Mouse (Mus musculus): Measurements from ENCODE around the gene Armh2. TPM values are rescaled to one million over a fixed set of nuclear protein-coding genes. Genes with fewer than 3 reads are reported as not detected.

Gene Armh2
- polyA plus RNA-seq, 1 experiment, result 0.46 TPM

DNA sequence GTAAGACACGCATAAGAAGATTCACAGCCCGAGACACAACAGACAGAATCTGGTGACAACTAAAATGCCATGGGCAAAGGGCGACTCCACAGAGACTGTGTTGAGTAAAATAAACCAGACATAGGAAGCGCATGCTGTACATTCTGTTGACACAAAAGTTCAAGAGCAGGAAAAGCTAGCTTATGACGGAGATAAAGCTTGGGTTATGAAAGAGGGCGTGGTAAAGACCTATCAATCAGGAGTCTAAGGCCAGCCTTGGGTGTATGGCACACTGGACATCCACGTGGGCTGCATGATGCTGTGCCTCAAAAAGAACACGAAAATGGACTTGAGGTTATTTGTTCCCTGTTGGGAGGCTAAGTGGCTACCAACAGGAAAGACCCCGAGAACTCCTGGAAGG lies 24.6 kb upstream of the Armh2 start:
- Histone ChIP-seq H3K27ac (ENCODE audit: insufficient read depth, low read length) (no peak overlapping the region), H3K4me3 (ENCODE audit: insufficient read depth, low read length) (no peak overlapping the region), H3K4me1 (ENCODE audit: control insufficient read depth, insufficient read depth, low read length) (no peaks in the 10 kb centered on the region)
- TF ChIP-seq POLR2A (IDR thresholded peaks at IDR 0.05; ENCODE audit: extremely low read depth, insufficient read depth, low read length) (no peak), CTCF (IDR thresholded peaks at IDR 0.05; ENCODE audit: extremely low read depth, insufficient read depth, low read length) (no peak)

- TF ChIP-seq POLR2A (IDR thresholded peaks at IDR 0.05; ENCODE audit: extremely low read depth, insufficient read depth, low read length) (no peak), CTCF (IDR thresholded peaks at IDR 0.05; ENCODE audit: extremely low read depth, insufficient read depth, low read length) (no peak)
These were observed 23.4 kb upstream of the Armh2 start for GRCm38 (mm10) chr13:24717677-24718076.

GRCm38 (mm10) chr13:24721502-24721901 lies 19.5 kb upstream of the Armh2 start:
- Histone ChIP-seq H3K4me1 (ENCODE audit: control insufficient read depth, insufficient read depth, low read length) (no peaks in the 10 kb centered on the region), H3K27ac (ENCODE audit: insufficient read depth, low read length) (no peak overlapping the region), H3K4me3 (ENCODE audit: insufficient read depth, low read length) (no peak overlapping the region)
- no peak for TF ChIP-seq POLR2A (IDR thresholded peaks at IDR 0.05; ENCODE audit: extremely low read depth, insufficient read depth, low read length)
- no peak for TF ChIP-seq CTCF (IDR thresholded peaks at IDR 0.05; ENCODE audit: extremely low read depth, insufficient read depth, low read length)

More at GRCm38 (mm10) chr13:24717677-24718076, 23.4 kb upstream of the Armh2 start:
- no peak overlapping the region for H3K27ac ChIP-seq (ENCODE audit: insufficient read depth, low read length)
- H3K4me1 ChIP-seq (ENCODE audit: control insufficient read depth, insufficient read depth, low read length), result no peaks in the 10 kb centered on the region
- no peak overlapping the region for H3K4me3 ChIP-seq (ENCODE audit: insufficient read depth, low read length)

GRCm38 (mm10) chr13:24723699-24724394 lies 17.2 kb upstream of the Armh2 start:
- TF ChIP-seq CTCF (IDR thresholded peaks at IDR 0.05; ENCODE audit: extremely low read depth, insufficient read depth, low read length), result no peak
- TF ChIP-seq POLR2A (IDR thresholded peaks at IDR 0.05; ENCODE audit: extremely low read depth, insufficient read depth, low read length), result no peak
- Histone ChIP-seq H3K27ac (ENCODE audit: insufficient read depth, low read length) (no peak overlapping the region), H3K4me1 (ENCODE audit: control insufficient read depth, insufficient read depth, low read length) (no peaks in the 10 kb centered on the region), H3K4me3 (ENCODE audit: insufficient read depth, low read length) (no peak overlapping the region)

DNA sequence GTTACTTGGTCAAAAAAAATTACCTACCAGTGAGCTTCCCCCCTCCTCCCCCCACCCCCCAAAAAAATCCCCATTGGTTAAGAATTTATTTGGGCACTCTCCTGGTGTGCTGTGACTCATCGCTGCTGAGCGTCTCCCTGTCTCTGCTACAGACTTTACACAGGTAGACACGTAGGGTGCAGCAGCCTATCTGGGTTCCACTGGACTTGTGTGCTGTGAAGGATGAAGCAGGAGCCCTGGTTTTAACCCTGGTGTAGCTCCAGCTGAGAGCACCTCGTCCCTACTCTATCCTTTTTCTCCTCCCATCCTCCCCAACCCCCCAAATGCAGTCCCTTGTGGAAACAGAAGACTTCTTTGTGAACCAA lies 16.7 kb upstream of the Armh2 start:
- Histone ChIP-seq H3K4me3 (ENCODE audit: insufficient read depth, low read length) (no peak overlapping the region), H3K4me1 (ENCODE audit: control insufficient read depth, insufficient read depth, low read length) (no peaks in the 10 kb centered on the region), H3K27ac (ENCODE audit: insufficient read depth, low read length) (no peak overlapping the region)
- TF ChIP-seq CTCF (IDR thresholded peaks at IDR 0.05; ENCODE audit: extremely low read depth, insufficient read depth, low read length), result no peak
- TF ChIP-seq POLR2A (IDR thresholded peaks at IDR 0.05; ENCODE audit: extremely low read depth, insufficient read depth, low read length), result no peak

GRCm38 (mm10) chr13:24729128-24729527 lies 11.9 kb upstream of the Armh2 start:
- no peaks in the 10 kb centered on the region for H3K4me1 ChIP-seq (ENCODE audit: control insufficient read depth, insufficient read depth, low read length)
- no peak overlapping the region for H3K27ac ChIP-seq (ENCODE audit: insufficient read depth, low read length)
- no peak for TF ChIP-seq CTCF (IDR thresholded peaks at IDR 0.05; ENCODE audit: extremely low read depth, insufficient read depth, low read length)
- no peak for TF ChIP-seq POLR2A (IDR thresholded peaks at IDR 0.05; ENCODE audit: extremely low read depth, insufficient read depth, low read length)
- no peak overlapping the region for H3K4me3 ChIP-seq (ENCODE audit: insufficient read depth, low read length)

GRCm38 (mm10) chr13:24734502-24734901 lies 6.5 kb upstream of the Armh2 start:
- Histone ChIP-seq H3K27ac (ENCODE audit: insufficient read depth, low read length) (no peak overlapping the region), H3K4me1 (ENCODE audit: control insufficient read depth, insufficient read depth, low read length) (no peaks in the 10 kb centered on the region), H3K4me3 (ENCODE audit: insufficient read depth, low read length) (no peak overlapping the region)
- TF ChIP-seq POLR2A (IDR thresholded peaks at IDR 0.05; ENCODE audit: extremely low read depth, insufficient read depth, low read length), result no peak
- TF ChIP-seq CTCF (IDR thresholded peaks at IDR 0.05; ENCODE audit: extremely low read depth, insufficient read depth, low read length), result no peak

DNA sequence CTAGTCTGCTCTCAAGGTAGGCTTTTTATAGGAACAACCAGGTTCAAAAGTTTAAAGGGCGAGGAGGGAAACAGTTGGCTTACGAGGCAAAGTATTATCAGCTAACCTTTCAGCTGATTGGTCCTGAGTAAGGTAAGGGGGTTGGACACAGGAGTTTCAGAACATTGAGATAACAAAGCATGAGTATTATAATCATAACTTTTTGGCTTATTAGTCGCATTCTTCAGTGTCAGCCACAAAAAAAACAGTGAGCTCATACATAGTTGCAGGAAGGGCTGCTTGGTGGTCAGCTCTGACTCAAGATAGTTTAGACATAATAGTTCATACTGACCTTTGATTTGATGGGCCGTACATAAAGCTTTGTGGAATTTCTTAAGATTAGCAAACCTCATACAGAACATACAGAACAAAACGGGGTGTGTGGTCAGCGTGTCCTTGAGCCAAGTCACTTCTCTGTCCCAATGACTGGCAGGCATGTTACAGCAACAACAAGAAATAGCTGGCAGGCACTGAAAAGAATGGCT lies 5.4 kb upstream of the Armh2 start:
- TF ChIP-seq CTCF (IDR thresholded peaks at IDR 0.05; ENCODE audit: extremely low read depth, insufficient read depth, low read length) (no peak), POLR2A (IDR thresholded peaks at IDR 0.05; ENCODE audit: extremely low read depth, insufficient read depth, low read length) (no peak)
- no peak overlapping the region for H3K4me3 ChIP-seq (ENCODE audit: insufficient read depth, low read length)

GRCm38 (mm10) chr13:24747823-24748222 lies 6.8 kb downstream of the Armh2 start:
- TF ChIP-seq POLR2A (IDR thresholded peaks at IDR 0.05; ENCODE audit: extremely low read depth, insufficient read depth, low read length) (no peak), CTCF (IDR thresholded peaks at IDR 0.05; ENCODE audit: extremely low read depth, insufficient read depth, low read length) (no peak)
- Histone ChIP-seq H3K4me3 (ENCODE audit: insufficient read depth, low read length) (no peak overlapping the region), H3K4me1 (ENCODE audit: control insufficient read depth, insufficient read depth, low read length) (no peaks in the 10 kb centered on the region), H3K27ac (ENCODE audit: insufficient read depth, low read length) (no peak overlapping the region)

More for the DNA sequence above, 5.4 kb upstream of the Armh2 start:
- Histone ChIP-seq H3K27ac (ENCODE audit: insufficient read depth, low read length) (no peak overlapping the region), H3K4me1 (ENCODE audit: control insufficient read depth, insufficient read depth, low read length) (no peaks in the 10 kb centered on the region)

- Histone ChIP-seq H3K4me1 (ENCODE audit: control insufficient read depth, insufficient read depth, low read length) (no peaks in the 10 kb centered on the region), H3K4me3 (ENCODE audit: insufficient read depth, low read length) (no peak overlapping the region)
These were observed 9.8 kb downstream of the Armh2 start for GRCm38 (mm10) chr13:24750807-24751206.

More at GRCm38 (mm10) chr13:24750807-24751206, 9.8 kb downstream of the Armh2 start:
- TF ChIP-seq CTCF (IDR thresholded peaks at IDR 0.05; ENCODE audit: extremely low read depth, insufficient read depth, low read length) (no peak), POLR2A (IDR thresholded peaks at IDR 0.05; ENCODE audit: extremely low read depth, insufficient read depth, low read length) (no peak)
- no peak overlapping the region for H3K27ac ChIP-seq (ENCODE audit: insufficient read depth, low read length)

All from cortical plate, adult 2 months (tissue).